Mouse (Mus musculus) heart, adult 2 months (tissue): ENCODE results near the gene Kazn. TPM values are rescaled to one million over a fixed set of nuclear protein-coding genes. Genes with fewer than 3 reads are reported as not detected.
A peak's percentile ranks its signal among the peaks of the same experiment; 100 is the strongest.

Experiments
- DNase-seq, 2 experiments: peaks; one replicate each; pipeline ENCODE4 v3.0.0; 2021
- H3K27ac ChIP-seq: fragments of 200-600 bp; 2 replicates; pipeline ENCODE4 v1.8.1; 2022
- H3K27me3 ChIP-seq: fragments of 200-500 bp; 2 replicates; pipeline ENCODE4 v1.6.1; 2012; ENCODE audit warnings: mild to moderate bottlenecking, low read length, inconsistent platforms, mixed read lengths; ENCODE audit not compliant: control insufficient read depth, insufficient read depth
- H3K36me3 ChIP-seq: fragments of 200-500 bp; 2 replicates; pipeline ENCODE4 v1.6.1; 2012; ENCODE audit warnings: low read length, inconsistent platforms; ENCODE audit not compliant: control insufficient read depth, insufficient read depth
- H3K4me1 ChIP-seq: fragments of 200-500 bp; 2 replicates; pipeline ENCODE4 v1.6.1; 2011; ENCODE audit warnings: low read length; ENCODE audit not compliant: control insufficient read depth, insufficient read depth
- H3K4me3 ChIP-seq: fragments of 200-600 bp; 2 replicates; pipeline ENCODE4 v1.8.1; 2022
- H3K79me2 ChIP-seq: fragments of 200-500 bp; replicated peaks from 2 replicates; pipeline ENCODE4 v1.6.1; 2012; ENCODE audit warnings: mild to moderate bottlenecking, inconsistent platforms, low read length, moderate library complexity, mixed read lengths; ENCODE audit not compliant: control insufficient read depth, insufficient read depth
- H3K9ac ChIP-seq: fragments of 200-500 bp; 2 replicates; pipeline ENCODE4 v1.6.1; 2012; ENCODE audit warnings: low read depth, mild to moderate bottlenecking, control low read depth, inconsistent platforms, low read length, mixed read lengths
- CTCF ChIP-seq: fragments of 200-600 bp; IDR thresholded peaks from 2 replicates; pipeline ENCODE4 v1.8.1; 2022; ENCODE audit warnings: antibody characterized with exemption, mild to moderate bottlenecking, moderate library complexity
- EP300 ChIP-seq: fragments of 200-500 bp; IDR thresholded peaks from 2 replicates; pipeline ENCODE4 v1.6.1; 2011; ENCODE audit warnings: low read depth, low read length, control low read depth; ENCODE audit not compliant: insufficient read depth
- POLR2A ChIP-seq: fragments of 200-500 bp; IDR thresholded peaks from 2 replicates; pipeline ENCODE4 v1.6.1; 2011; ENCODE audit warnings: mild to moderate bottlenecking, low read depth, low read length, control low read depth; ENCODE audit not compliant: insufficient read depth
- WGBS: fragments of 180-500 bp; shearing (Covaris S2); methylation state at CpG from one replicate; pipeline ENCODE4 v1.1.7; 2018; 5-methylcytosine and 5-hydroxymethylcytosine counted together
- intact Hi-C: fragments of 180-260 bp; cut with DNase I; formaldehyde crosslinking; loops from one replicate; pipeline ENCODE4 v1.15.1; 2025
- polyA plus RNA-seq: library from polyadenylated mRNA; depleted of rRNA; stranded (reverse); fragments of >200 nt; gene quantifications from 2 replicates; pipeline ENCODE4 v1.2.3, GENCODE M21; 2012
- total RNA-seq, 2 experiments: library from RNA; stranded (reverse); gene quantifications; 2 replicates each; pipeline ENCODE4 v1.2.3; 2021

Kazn gene
- total and polyA plus RNA-seq, 3 experiments = 2.4 to 5.7 (median 3.4) TPM

- intact Hi-C loops = no loop called here
Observed at GRCm38 (mm10) chr4:142196626-142197025, 42.6 kb downstream of the Kazn start.

GRCm38 (mm10) chr4:142193780-142194179 lies 45.4 kb downstream of the Kazn start:
- Histone ChIP-seq H3K4me3 (no peak overlapping the region), H3K79me2 (no peaks in the 10 kb centered on the region), H3K9ac (no peak overlapping the region), H3K36me3 (no peaks in the 10 kb centered on the region), H3K27ac (no peak overlapping the region), H3K27me3 (no peaks in the 10 kb centered on the region), H3K4me1 (no peaks in the 10 kb centered on the region)
- TF ChIP-seq POLR2A (no peak), CTCF (no peak), EP300 (no peak)
- intact Hi-C loops = no loop called here
- 81% methylated on average over 7 of the region's 7 CpGs for WGBS
- peak in 1 of 2 experiments; percentile 53 for DNase-seq

More at GRCm38 (mm10) chr4:142196626-142197025, 42.6 kb downstream of the Kazn start:
- 41% methylated on average over 6 of the region's 6 CpGs for WGBS
- Histone ChIP-seq H3K36me3 (no peaks in the 10 kb centered on the region), H3K4me3 (no peak overlapping the region), H3K4me1 (no peaks in the 10 kb centered on the region), H3K9ac (no peak overlapping the region), H3K79me2 (no peaks in the 10 kb centered on the region), H3K27me3 (no peaks in the 10 kb centered on the region), H3K27ac (no peak overlapping the region)
- DNase-seq = no peak
- TF ChIP-seq POLR2A (no peak), EP300 (no peak), CTCF (peak; percentile 55)

GRCm38 (mm10) chr4:142193151-142193578 lies 46.0 kb downstream of the Kazn start:
- Histone ChIP-seq H3K4me1 (no peaks in the 10 kb centered on the region), H3K9ac (no peak overlapping the region), H3K27ac (no peak overlapping the region), H3K4me3 (no peak overlapping the region), H3K27me3 (no peaks in the 10 kb centered on the region), H3K36me3 (no peaks in the 10 kb centered on the region), H3K79me2 (no peaks in the 10 kb centered on the region)
- WGBS = 87% methylated on average over 8 of the region's 8 CpGs
- DNase-seq = no peak
- intact Hi-C loops = no loop called here
- TF ChIP-seq POLR2A = no peak
- no peak for TF ChIP-seq EP300
- no peak for TF ChIP-seq CTCF

- no peaks in the 10 kb centered on the region for H3K36me3 ChIP-seq
- intact Hi-C loops = no loop called here
- 96% methylated on average over 8 of the region's 8 CpGs for WGBS
- no peak for DNase-seq
- H3K4me1 ChIP-seq = peaks cover 3% of the 10 kb centered on the region
- no peaks in the 10 kb centered on the region for H3K27me3 ChIP-seq
- H3K4me3 ChIP-seq = no peak overlapping the region
- H3K79me2 ChIP-seq = no peaks in the 10 kb centered on the region
- no peak overlapping the region for H3K27ac ChIP-seq
- TF ChIP-seq POLR2A (no peak), CTCF (no peak), EP300 (no peak)
- H3K9ac ChIP-seq = no peak overlapping the region
Observed at GRCm38 (mm10) chr4:142189960-142190359, 49.2 kb downstream of the Kazn start.

GRCm38 (mm10) chr4:142188501-142188900 lies 50.7 kb downstream of the Kazn start:
- Histone ChIP-seq H3K36me3 (no peaks in the 10 kb centered on the region), H3K4me3 (no peak overlapping the region), H3K4me1 (peaks cover 3% of the 10 kb centered on the region), H3K27me3 (no peaks in the 10 kb centered on the region), H3K79me2 (no peaks in the 10 kb centered on the region), H3K9ac (no peak overlapping the region), H3K27ac (no peak overlapping the region)
- no peak for DNase-seq
- intact Hi-C loops = no loop called here
- WGBS = 68% methylated on average over 2 of the region's 2 CpGs
- TF ChIP-seq POLR2A (no peak), EP300 (no peak), CTCF (no peak)

- TF ChIP-seq POLR2A = no peak
- peak; percentile 63 for TF ChIP-seq CTCF
- no peak for TF ChIP-seq EP300
- Histone ChIP-seq H3K27ac (peak overlapping the region; percentile 70), H3K4me3 (no peak overlapping the region), H3K79me2 (no peaks in the 10 kb centered on the region), H3K4me1 (peaks cover 3% of the 10 kb centered on the region), H3K27me3 (no peaks in the 10 kb centered on the region), H3K36me3 (no peaks in the 10 kb centered on the region), H3K9ac (no peak overlapping the region)
- DNase-seq = no peak
- 96% methylated on average over 3 of the region's 3 CpGs for WGBS
- intact Hi-C loops = loop anchor here (2.0 kb wide), 1 partner anchor 33 kb away; no protein-coding TSS in a partner anchor
Observed at GRCm38 (mm10) chr4:142186155-142186554, 53.0 kb downstream of the Kazn start.
